Mouse (Mus musculus): ENCODE measurements at regions not wholly inside any gene's neighbourhood (a gene's known extent, or its start where the extent isn't known, plus 50 kb on each side); places are given as distances from the start of the nearest gene placed in this dataset.

GRCm38 (mm10) chr9:59202654-59203514, 88.5 kb upstream of the Adpgk start:
- peak overlapping the region; percentile 21; the same call in 1 of the 2 replicates for H3K4me2 ChIP-seq
- H3K27ac ChIP-seq (ENCODE audit: low read depth): peak overlapping the region; percentile 73
- H3K27me3 ChIP-seq (ENCODE audit: insufficient read depth, low read length): no peaks in the 10 kb centered on the region
- no peaks in the 10 kb centered on the region for H3K9me3 ChIP-seq (ENCODE audit: low read depth, low read length)
- H3K4me1 ChIP-seq (ENCODE audit: insufficient read depth): peaks cover 13% of the 10 kb centered on the region; the same call in 1 of the 2 replicates
- H3K4me3 ChIP-seq (ENCODE audit: low read depth, low read length): no peak overlapping the region
- DNase-seq (peak; percentile 86), ATAC-seq (ENCODE audit: insufficient read depth) (peak; percentile 85)
- TF ChIP-seq CTCF (IDR thresholded peaks at IDR 0.05; ENCODE audit: low read depth): no peak
- H3K36me3 ChIP-seq (ENCODE audit: insufficient read depth): no peaks in the 10 kb centered on the region
- WGBS: 52% methylated on average over 15 of the region's 15 CpGs
- H3K9ac ChIP-seq: no peak overlapping the region

GRCm38 (mm10) chr9:59199495-59200196, 91.7 kb upstream of the Adpgk start:
- H3K4me2 ChIP-seq: peak overlapping the region; percentile 40

DNA sequence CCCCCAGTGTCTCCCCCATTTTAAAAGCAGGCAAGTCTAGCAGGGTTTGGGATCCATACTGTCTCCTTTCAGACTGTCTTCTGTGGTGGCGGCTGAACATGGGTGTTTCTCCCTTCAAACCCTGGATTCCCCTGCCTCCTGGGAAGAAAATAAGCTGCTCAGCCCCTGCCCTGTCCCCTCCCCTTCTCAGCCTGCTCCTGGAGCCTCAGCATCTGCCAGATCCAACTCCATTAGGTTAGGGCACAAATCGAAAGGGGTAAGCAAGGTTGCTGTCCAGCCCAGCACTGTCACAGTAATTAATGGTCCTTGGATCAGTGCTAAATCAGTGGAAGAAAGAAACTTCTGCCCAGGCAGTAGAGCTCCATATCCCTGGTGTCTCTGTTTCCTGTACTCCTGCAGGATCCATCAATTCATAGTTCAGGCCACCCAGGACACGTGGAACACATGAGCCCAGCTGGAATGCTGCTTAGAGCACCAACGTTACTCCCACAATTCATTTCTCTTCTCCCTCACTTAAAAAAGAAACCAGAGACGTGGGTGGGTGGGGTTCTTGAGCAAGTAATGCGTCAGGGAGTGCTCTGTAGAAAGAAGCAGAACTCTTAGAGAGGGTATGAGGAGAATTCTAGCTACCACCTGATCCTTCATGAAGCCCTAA, 93.0 kb upstream of the Adpgk start:
- H3K9me3 ChIP-seq (ENCODE audit: low read depth, low read length): no peaks in the 10 kb centered on the region
- 22% methylated on average over 6 of the region's 6 CpGs for WGBS
- no peaks in the 10 kb centered on the region for H3K27me3 ChIP-seq (ENCODE audit: insufficient read depth, low read length)
- TF ChIP-seq CTCF (IDR thresholded peaks at IDR 0.05; ENCODE audit: low read depth): no peak
- no peak overlapping the region for H3K9ac ChIP-seq
- H3K4me2 ChIP-seq: no peak overlapping the region
- no peak; the same call in 1 of the 2 replicates for ATAC-seq (ENCODE audit: insufficient read depth)
- peaks cover 13% of the 10 kb centered on the region; the same call in 1 of the 2 replicates for H3K4me1 ChIP-seq (ENCODE audit: insufficient read depth)
- H3K4me3 ChIP-seq (ENCODE audit: low read depth, low read length): no peak overlapping the region
- no peaks in the 10 kb centered on the region for H3K36me3 ChIP-seq (ENCODE audit: insufficient read depth)
- H3K27ac ChIP-seq (ENCODE audit: low read depth): no peak overlapping the region
- peak; percentile 28 for DNase-seq

More at GRCm38 (mm10) chr9:59199495-59200196, 91.7 kb upstream of the Adpgk start:
- peak; percentile 80 for DNase-seq
- H3K4me1 ChIP-seq (ENCODE audit: insufficient read depth): peaks cover 13% of the 10 kb centered on the region; the same call in 1 of the 2 replicates
- TF ChIP-seq CTCF (IDR thresholded peaks at IDR 0.05; ENCODE audit: low read depth): no peak
- no peaks in the 10 kb centered on the region for H3K9me3 ChIP-seq (ENCODE audit: low read depth, low read length)
- H3K4me3 ChIP-seq (ENCODE audit: low read depth, low read length): no peak overlapping the region
- H3K9ac ChIP-seq: no peak overlapping the region
- no peaks in the 10 kb centered on the region for H3K36me3 ChIP-seq (ENCODE audit: insufficient read depth)
- H3K27ac ChIP-seq (ENCODE audit: low read depth): peak overlapping the region; percentile 67; the same call in 1 of the 2 replicates
- no peaks in the 10 kb centered on the region for H3K27me3 ChIP-seq (ENCODE audit: insufficient read depth, low read length)
- 29% methylated on average over 19 of the region's 19 CpGs for WGBS
- ATAC-seq (ENCODE audit: insufficient read depth): peak; percentile 6; the same call in 1 of the 2 replicates

GRCm38 (mm10) chr9:59197506-59197905, 93.9 kb upstream of the Adpgk start:
- Histone ChIP-seq H3K9me3 (ENCODE audit: low read depth, low read length) (no peaks in the 10 kb centered on the region), H3K4me1 (ENCODE audit: insufficient read depth) (peaks cover 13% of the 10 kb centered on the region; the same call in 1 of the 2 replicates), H3K4me2 (no peak overlapping the region), H3K27me3 (ENCODE audit: insufficient read depth, low read length) (no peaks in the 10 kb centered on the region), H3K36me3 (ENCODE audit: insufficient read depth) (no peaks in the 10 kb centered on the region), H3K9ac (no peak overlapping the region), H3K27ac (ENCODE audit: low read depth) (no peak overlapping the region), H3K4me3 (ENCODE audit: low read depth, low read length) (no peak overlapping the region)
- DNase-seq: no peak
- ATAC-seq (ENCODE audit: insufficient read depth): no peak
- TF ChIP-seq CTCF (IDR thresholded peaks at IDR 0.05; ENCODE audit: low read depth): no peak
- 79% methylated on average over 12 of the region's 12 CpGs for WGBS

- no peak overlapping the region for H3K4me3 ChIP-seq (ENCODE audit: low read depth, low read length)
- TF ChIP-seq CTCF (IDR thresholded peaks at IDR 0.05; ENCODE audit: low read depth): no peak
- no peak overlapping the region for H3K27ac ChIP-seq (ENCODE audit: low read depth)
- H3K27me3 ChIP-seq (ENCODE audit: insufficient read depth, low read length): no peaks in the 10 kb centered on the region
- no peak overlapping the region for H3K9ac ChIP-seq
- no peaks in the 10 kb centered on the region for H3K36me3 ChIP-seq (ENCODE audit: insufficient read depth)
- H3K4me2 ChIP-seq: no peak overlapping the region
- ATAC-seq (ENCODE audit: insufficient read depth) (no peak), DNase-seq (peak; percentile 41)
- H3K9me3 ChIP-seq (ENCODE audit: low read depth, low read length): no peaks in the 10 kb centered on the region
- WGBS: 61% methylated on average over 11 of the region's 11 CpGs
- peaks cover 11% of the 10 kb centered on the region; the same call in 1 of the 2 replicates for H3K4me1 ChIP-seq (ENCODE audit: insufficient read depth)
These were observed 97.4 kb upstream of the Adpgk start for GRCm38 (mm10) chr9:59193971-59194370.

- ATAC-seq (ENCODE audit: insufficient read depth): no peak; the same call in 1 of the 2 replicates
- no peak for TF ChIP-seq CTCF (IDR thresholded peaks at IDR 0.05; ENCODE audit: low read depth)
- WGBS: 16% methylated on average over 9 of the region's 9 CpGs
These were observed 102.2 kb upstream of the Adpgk start for GRCm38 (mm10) chr9:59189141-59189540.

More at GRCm38 (mm10) chr9:59189141-59189540, 102.2 kb upstream of the Adpgk start:
- no peak overlapping the region; the same call in 1 of the 2 replicates for H3K27ac ChIP-seq (ENCODE audit: low read depth)
- peak overlapping the region; percentile 16; the same call in 1 of the 2 replicates for H3K4me2 ChIP-seq
- no peaks in the 10 kb centered on the region for H3K36me3 ChIP-seq (ENCODE audit: insufficient read depth)
- no peak overlapping the region for H3K4me3 ChIP-seq (ENCODE audit: low read depth, low read length)
- no peaks in the 10 kb centered on the region for H3K9me3 ChIP-seq (ENCODE audit: low read depth, low read length)
- peaks cover 5% of the 10 kb centered on the region; the same call in 1 of the 2 replicates for H3K4me1 ChIP-seq (ENCODE audit: insufficient read depth)
- DNase-seq: peak; percentile 77
- H3K27me3 ChIP-seq (ENCODE audit: insufficient read depth, low read length): no peaks in the 10 kb centered on the region
- no peak overlapping the region for H3K9ac ChIP-seq

Measured in lung, embryonic 14.5 days (tissue).